Mouse (Mus musculus): ENCODE data around the gene Myrip. TPM values are rescaled to one million over a fixed set of nuclear protein-coding genes. Genes with fewer than 3 reads are reported as not detected.
A peak's percentile ranks its signal among the peaks of the same experiment; 100 is the strongest.
"Not testable (repeated sequence)": the region's sequence is repeated elsewhere in the genome, so short reads cannot be mapped to it uniquely, and the experiment has no call there.

Myrip gene
- polyA plus RNA-seq, 1 experiment from 2014 or later, result 0.27 TPM

GRCm38 (mm10) chr9:120299429-120299828 is 1.9 kb upstream of the Myrip start:
- DNase-seq (ENCODE audit: low spot score), result no peak
- no peaks in the 10 kb centered on the region for H3K36me3 ChIP-seq (replicated peaks)
- no peak overlapping the region for H3K4me3 ChIP-seq
- H3K9me3 ChIP-seq, result peaks cover 9% of the 10 kb centered on the region; the same call in 1 of the 2 replicates
- H3K4me1 ChIP-seq, result peaks cover 16% of the 10 kb centered on the region
- 66% methylated on average over 2 of the region's 2 CpGs for WGBS
- peaks cover 32% of the 10 kb centered on the region for H3K27me3 ChIP-seq (replicated peaks; ENCODE audit: low read depth, poor library complexity, severe bottlenecking)
- H3K27ac ChIP-seq (replicated peaks), result no peak overlapping the region

GRCm38 (mm10) chr9:120302980-120303452 is 1.7 kb downstream of the Myrip start:
- peak; percentile 11 for DNase-seq (ENCODE audit: low spot score)
- peaks cover 19% of the 10 kb centered on the region for H3K4me1 ChIP-seq
- no peak overlapping the region for H3K27ac ChIP-seq (replicated peaks)
- H3K36me3 ChIP-seq (replicated peaks), result no peaks in the 10 kb centered on the region
- peaks cover 68% of the 10 kb centered on the region for H3K27me3 ChIP-seq (replicated peaks; ENCODE audit: low read depth, poor library complexity, severe bottlenecking)
- WGBS, result 13% methylated on average over 19 of the region's 19 CpGs
- peaks cover 9% of the 10 kb centered on the region; the same call in 1 of the 2 replicates for H3K9me3 ChIP-seq
- H3K4me3 ChIP-seq, result peak overlapping the region; percentile 69

DNA sequence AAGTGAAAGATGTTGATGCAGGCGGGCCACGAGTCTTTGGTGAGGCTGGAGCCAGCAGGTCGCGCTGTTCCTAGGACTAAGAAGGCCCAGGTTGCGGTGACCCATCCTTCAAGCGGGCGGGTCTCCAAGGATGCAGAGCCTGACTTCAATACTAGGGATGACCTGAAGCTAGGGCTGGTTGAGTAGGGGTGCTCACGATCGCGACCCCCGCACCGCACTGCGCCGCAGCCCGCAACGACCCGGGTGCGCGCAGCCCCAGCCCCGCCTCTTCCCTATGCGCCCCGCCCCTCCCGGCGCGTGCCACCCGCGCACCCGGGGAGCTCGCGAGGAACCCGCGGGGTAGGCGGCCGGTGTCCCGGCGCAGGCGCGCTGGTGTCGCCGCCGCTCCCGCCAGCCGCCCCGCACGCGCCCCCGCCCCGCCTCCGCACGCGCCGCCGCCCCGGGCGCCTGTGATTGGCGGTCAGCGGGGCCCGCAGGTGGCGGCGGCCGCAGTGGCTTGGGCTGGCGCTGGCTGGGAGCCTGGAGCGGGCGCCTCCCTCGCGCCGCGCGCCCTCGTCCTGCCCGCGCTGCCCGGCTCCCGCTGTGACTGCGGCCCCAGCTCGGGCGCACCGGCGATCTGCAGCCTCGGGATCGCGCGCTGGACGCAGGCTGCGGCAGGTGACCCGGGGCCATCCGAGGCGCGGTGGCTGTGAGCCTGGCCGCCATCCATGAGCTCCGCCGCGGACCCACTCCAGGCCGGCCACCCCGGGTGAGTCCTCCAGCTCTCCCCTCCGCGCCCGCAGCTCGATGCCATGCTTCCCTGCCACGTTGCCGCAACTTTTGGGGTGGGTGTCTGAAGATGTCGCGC is 2.4 kb downstream of the Myrip start:
- Histone ChIP-seq H3K9me3 (peaks cover 9% of the 10 kb centered on the region; the same call in 1 of the 2 replicates), H3K27me3 (replicated peaks; ENCODE audit: low read depth, poor library complexity, severe bottlenecking) (peaks cover 72% of the 10 kb centered on the region), H3K36me3 (replicated peaks) (no peaks in the 10 kb centered on the region), H3K4me1 (peaks cover 19% of the 10 kb centered on the region), H3K4me3 (peak overlapping the region; percentile 69), H3K27ac (replicated peaks) (no peak overlapping the region)
- WGBS, result 2% methylated on average over 102 of the region's 103 CpGs
- DNase-seq (ENCODE audit: low spot score), result peak; percentile 61

DNA sequence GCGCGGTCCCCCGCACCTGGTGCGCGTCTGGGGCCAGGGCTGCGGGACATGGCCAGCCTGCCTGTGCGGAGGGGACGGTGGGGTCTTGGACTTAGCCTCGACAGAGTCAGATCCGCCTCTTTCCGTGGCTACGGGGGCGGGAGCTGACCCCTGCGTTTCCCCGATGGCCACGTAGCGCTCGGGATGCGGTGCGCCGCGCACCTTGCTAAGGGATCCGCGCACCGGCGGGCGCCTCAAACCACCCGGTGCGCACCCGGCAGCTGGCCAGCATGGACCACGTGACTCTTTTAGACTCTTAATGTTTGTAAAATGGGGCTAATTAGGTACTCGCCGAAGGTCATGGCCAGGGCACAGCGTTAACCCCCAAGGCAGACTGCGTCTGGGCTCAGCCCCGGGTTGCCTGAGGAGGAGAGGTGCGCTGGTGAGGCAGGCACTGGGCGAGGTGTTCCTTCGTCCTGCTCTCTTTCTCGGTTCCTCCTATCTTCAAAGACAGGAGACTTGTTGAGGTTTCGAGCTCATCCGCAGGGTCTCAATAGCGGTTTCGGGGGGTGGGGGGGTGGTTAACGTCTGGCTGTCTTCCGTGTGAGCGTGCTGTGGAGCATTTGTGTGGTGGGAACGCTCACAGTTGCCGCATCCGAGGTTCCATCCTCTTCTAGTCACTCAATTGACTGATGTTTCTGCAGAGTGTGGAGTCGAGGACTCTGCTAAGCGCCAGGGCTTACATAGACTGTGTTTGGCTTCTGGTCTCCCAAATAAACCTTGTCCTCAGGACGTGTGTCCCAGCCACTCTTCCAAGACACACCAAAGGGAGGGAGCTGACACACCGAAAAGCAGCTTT is 3.2 kb downstream of the Myrip start:
- Histone ChIP-seq H3K4me1 (peaks cover 19% of the 10 kb centered on the region), H3K36me3 (replicated peaks) (no peaks in the 10 kb centered on the region), H3K9me3 (peaks cover 9% of the 10 kb centered on the region; the same call in 1 of the 2 replicates), H3K27me3 (replicated peaks; ENCODE audit: low read depth, poor library complexity, severe bottlenecking) (peaks cover 72% of the 10 kb centered on the region), H3K4me3 (peak overlapping the region; percentile 69), H3K27ac (replicated peaks) (no peak overlapping the region; the same call in 1 of the 2 replicates)
- peak; percentile 47 for DNase-seq (ENCODE audit: low spot score)
- WGBS, result 4% methylated on average over 54 of the region's 54 CpGs

DNA sequence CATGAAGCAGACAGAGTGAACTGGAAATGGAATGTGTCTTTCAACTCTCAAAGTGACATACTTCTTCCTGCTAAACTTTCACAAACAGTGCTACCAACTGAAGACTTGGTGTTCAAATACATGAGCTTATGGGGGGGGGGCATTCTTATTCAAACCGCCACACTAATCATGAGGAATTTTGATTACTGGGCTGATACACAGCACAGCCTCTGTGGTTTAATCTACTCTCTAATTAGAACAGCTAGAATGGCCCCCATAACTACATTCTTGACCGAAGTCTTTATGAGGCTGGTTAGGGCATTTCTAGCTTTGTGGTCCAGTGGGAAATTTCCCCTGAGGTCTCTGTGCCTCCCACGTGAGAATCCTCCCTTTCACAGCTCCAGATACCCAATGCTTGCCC is 13.9 kb downstream of the Myrip start:
- Histone ChIP-seq H3K9me3 (0 out of 2 replicates have a peak, but pooled peaks cover 2% of the 10 kb centered on the region), H3K27me3 (replicated peaks; ENCODE audit: low read depth, poor library complexity, severe bottlenecking) (no peaks in the 10 kb centered on the region), H3K4me3 (no peak overlapping the region), H3K36me3 (replicated peaks) (no peaks in the 10 kb centered on the region), H3K27ac (replicated peaks) (no peak overlapping the region), H3K4me1 (no peaks in the 10 kb centered on the region)
- DNase-seq (ENCODE audit: low spot score), result no peak
- 71% methylated on average over 3 of the region's 3 CpGs for WGBS

DNA sequence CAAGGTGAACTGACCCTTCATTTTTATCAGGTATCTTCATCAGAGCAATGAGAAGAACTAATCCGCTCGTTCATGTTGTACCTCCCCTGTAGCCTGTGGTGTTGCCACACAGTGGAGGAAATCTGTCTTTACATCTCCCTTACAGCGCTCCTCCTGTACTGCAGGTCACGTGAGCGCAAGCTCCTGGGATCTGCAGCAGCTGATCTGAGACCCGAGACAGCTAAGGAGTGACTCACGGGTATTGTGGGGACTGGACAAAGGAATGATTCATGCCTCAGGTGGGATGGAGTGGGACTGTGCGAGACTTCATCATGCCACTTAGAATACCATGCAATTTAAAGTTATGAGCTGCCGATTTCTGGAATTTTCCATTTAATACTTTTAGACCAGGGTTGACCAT is 17.8 kb downstream of the Myrip start:
- Histone ChIP-seq H3K36me3 (replicated peaks) (no peaks in the 10 kb centered on the region), H3K4me1 (no peaks in the 10 kb centered on the region), H3K27me3 (replicated peaks; ENCODE audit: low read depth, poor library complexity, severe bottlenecking) (no peaks in the 10 kb centered on the region), H3K27ac (replicated peaks) (no peak overlapping the region), H3K9me3 (0 out of 2 replicates have a peak, but pooled peaks cover 2% of the 10 kb centered on the region), H3K4me3 (no peak overlapping the region)
- no peak for DNase-seq (ENCODE audit: low spot score)
- WGBS, result 80% methylated on average over 9 of the region's 9 CpGs

DNA sequence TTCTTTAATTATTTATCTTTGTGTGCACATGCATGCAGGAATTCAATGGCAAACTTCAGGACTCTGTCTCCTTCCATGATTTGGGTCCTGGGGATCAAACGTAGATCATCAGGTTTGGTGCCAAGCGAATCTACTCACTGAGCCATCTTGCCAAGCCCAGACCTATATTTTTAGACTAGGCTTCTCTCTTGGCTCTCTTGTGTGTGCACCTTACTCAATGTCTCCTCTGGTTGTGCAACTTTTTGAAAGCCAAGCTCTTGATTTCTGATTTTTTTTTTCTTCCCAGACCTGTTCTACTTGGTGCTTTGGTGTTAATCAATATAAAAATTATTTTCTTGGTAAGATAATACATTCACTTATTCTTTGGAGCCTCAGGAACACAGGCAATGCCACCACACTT is 19.3 kb downstream of the Myrip start:
- Histone ChIP-seq H3K4me3 (no peak overlapping the region), H3K27ac (replicated peaks) (no peak overlapping the region), H3K27me3 (replicated peaks; ENCODE audit: low read depth, poor library complexity, severe bottlenecking) (no peaks in the 10 kb centered on the region), H3K9me3 (0 out of 2 replicates have a peak, but pooled peaks cover 2% of the 10 kb centered on the region), H3K4me1 (no peaks in the 10 kb centered on the region), H3K36me3 (replicated peaks) (no peaks in the 10 kb centered on the region)
- 85% methylated on average over 2 of the region's 2 CpGs for WGBS
- no peak for DNase-seq (ENCODE audit: low spot score)

- 83% methylated on average over 15 of the region's 15 CpGs for WGBS
- H3K27ac ChIP-seq (replicated peaks), result no peak overlapping the region
- DNase-seq (ENCODE audit: low spot score), result no peak
- H3K9me3 ChIP-seq, result 0 out of 2 replicates have a peak, but pooled peaks cover 2% of the 10 kb centered on the region
- H3K4me3 ChIP-seq, result no peak overlapping the region
- no peaks in the 10 kb centered on the region for H3K4me1 ChIP-seq
- no peaks in the 10 kb centered on the region for H3K36me3 ChIP-seq (replicated peaks)
- H3K27me3 ChIP-seq (replicated peaks; ENCODE audit: low read depth, poor library complexity, severe bottlenecking), result no peaks in the 10 kb centered on the region
Observed at GRCm38 (mm10) chr9:120322702-120323426, 21.6 kb downstream of the Myrip start.

DNA sequence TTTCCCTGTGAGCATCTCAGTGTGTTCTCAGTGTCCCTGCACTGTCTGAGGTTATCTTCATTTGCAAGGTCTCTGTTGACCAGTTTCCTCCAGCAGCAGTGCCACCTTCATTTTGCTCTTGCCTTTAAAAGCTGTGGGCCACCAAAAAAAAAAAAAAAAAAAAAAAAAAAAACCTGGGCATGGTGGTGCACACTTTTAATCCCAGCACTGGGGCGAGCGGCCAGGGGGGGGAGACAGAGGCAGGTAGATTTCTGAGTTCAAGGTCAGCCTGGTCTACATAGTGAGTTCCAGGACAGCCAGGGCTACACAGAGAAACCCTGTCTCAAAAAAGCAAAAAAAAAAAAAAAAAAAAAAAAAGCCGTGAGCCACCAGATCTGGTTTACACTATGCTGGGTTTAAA is 29.7 kb downstream of the Myrip start:
- H3K4me1 ChIP-seq; H3K27ac ChIP-seq (replicated peaks); DNase-seq (ENCODE audit: low spot score); H3K36me3 ChIP-seq (replicated peaks); H3K9me3 ChIP-seq; H3K27me3 ChIP-seq (replicated peaks; ENCODE audit: low read depth, poor library complexity, severe bottlenecking); H3K4me3 ChIP-seq: not testable (repeated sequence)
- WGBS, result 93% methylated on average over 3 of the region's 3 CpGs

DNA sequence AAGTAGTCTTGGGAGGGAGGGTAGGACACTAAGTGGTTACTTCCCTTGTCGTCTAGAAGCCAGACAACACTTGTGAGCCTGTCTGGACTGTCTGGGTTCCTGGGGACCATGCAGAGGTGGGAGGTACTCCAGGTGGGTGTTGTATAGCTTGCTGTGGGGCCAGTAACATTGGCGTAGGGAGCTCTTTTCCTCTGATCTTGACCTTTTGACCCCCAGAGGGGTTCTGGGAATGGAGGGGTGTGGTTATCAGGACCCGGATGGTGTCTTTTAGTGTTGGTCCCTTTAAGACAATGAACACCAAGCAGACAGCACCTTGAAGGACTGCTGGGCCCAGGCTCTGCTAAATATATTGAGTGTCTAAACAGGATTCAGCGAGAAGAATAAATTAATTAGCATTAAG is 36.9 kb downstream of the Myrip start:
- DNase-seq (ENCODE audit: low spot score), result no peak
- WGBS, result 53% methylated on average over 4 of the region's 4 CpGs
- Histone ChIP-seq H3K4me3 (no peak overlapping the region), H3K9me3 (no peaks in the 10 kb centered on the region), H3K36me3 (replicated peaks) (no peaks in the 10 kb centered on the region), H3K27ac (replicated peaks) (no peak overlapping the region), H3K4me1 (peaks cover 17% of the 10 kb centered on the region), H3K27me3 (replicated peaks; ENCODE audit: low read depth, poor library complexity, severe bottlenecking) (no peaks in the 10 kb centered on the region)

DNA sequence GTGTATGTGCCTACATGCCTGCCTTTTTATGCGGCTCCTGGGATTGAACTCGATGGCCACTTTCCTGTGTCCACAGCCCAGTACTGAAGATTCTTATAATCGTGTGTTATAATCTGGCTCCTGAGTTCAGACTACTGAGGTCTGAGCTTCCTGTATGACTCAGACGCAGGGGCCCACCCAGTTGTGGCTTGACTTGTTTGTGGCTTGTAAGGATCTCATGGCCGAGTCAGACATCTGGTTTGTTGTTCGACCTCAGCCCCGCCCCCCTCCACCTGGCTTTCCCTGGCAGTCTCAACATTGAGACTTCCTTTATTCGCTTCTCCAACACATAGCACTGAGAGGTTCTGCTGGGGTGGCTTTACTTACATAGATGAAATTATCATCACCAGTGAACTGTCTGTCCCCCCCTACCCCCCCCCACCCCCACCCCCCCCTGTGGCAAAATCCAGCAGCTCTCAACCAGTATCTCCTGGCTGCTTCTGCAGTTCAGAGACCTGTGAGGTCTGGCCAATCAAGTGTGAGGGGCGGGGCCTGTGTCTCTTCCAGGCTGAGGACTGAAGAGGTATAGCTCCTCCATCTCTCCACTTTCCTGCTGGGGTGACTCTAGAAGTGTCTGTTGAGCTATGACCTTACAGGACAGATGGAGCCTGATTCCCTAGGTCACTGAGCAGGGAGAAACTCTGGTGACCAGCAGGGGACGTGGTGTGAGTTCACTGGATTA is 38.8 kb downstream of the Myrip start:
- Histone ChIP-seq H3K27me3 (replicated peaks; ENCODE audit: low read depth, poor library complexity, severe bottlenecking) (no peaks in the 10 kb centered on the region), H3K27ac (replicated peaks) (0 out of 2 replicates have a peak overlapping the region, but pooled peaks have one; percentile 1), H3K9me3 (no peaks in the 10 kb centered on the region), H3K36me3 (replicated peaks) (no peaks in the 10 kb centered on the region), H3K4me3 (no peak overlapping the region), H3K4me1 (peaks cover 24% of the 10 kb centered on the region)
- 68% methylated on average over 10 of the region's 10 CpGs for WGBS
- DNase-seq (ENCODE audit: low spot score), result peak; percentile 60

All from embryonic facial prominence, embryonic 10.5 days (tissue).